ENCODE assay signal across 8 mouse cellular contexts in the genomic region with DNA sequence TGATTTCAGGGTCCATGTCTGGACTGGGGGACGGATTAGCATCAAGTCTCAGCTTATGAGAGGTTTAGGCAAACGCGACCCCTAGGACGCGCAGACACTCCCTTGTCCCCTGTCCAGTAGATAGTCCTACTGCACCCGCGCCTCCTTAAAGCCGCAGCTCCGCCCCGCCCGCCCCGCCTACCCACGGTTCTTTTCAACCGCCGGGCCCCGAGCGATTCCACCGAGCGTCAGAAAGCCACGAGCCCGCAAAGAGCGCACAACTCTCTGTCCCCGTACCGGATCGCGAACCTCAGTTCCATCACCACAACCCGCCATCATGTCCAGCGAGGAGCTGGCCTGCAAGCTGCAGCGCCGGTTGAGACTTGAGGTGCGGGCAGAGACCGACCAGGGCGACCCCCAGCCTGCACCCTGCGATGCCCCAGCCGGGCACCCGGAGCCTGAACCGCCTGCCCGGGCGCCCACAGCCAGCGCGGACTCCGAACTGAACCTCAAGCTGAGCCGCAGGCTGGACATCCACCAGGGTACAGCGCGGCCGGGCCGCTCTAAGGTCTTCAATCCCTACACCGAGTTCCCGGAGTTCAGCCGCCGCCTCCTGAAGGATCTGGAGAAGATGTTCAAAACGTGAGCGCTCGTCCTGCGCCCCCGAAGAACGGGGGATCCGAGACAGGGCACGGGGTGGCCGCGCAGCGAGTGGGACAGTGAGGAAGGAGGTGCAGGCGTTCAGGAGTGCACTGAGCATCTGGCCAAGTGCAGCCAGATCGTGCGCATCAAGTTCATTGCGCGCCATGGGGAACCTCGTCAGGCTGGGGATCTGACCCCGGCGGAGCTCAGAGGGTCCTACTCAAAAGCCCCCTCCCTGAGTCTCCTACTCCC. TPM values are rescaled to one million over a fixed set of nuclear protein-coding genes. Genes with fewer than 3 reads are reported as not detected.
DNase-seq lines count a peak whose midpoint lies in the region; ATAC-seq and TF ChIP-seq lines count a peak whose summit lies in the region.

A gene (plus strand): TSS at position 230 of the 873 bp plus-strand sequence.

- H3ac ChIP-seq in C2C12 (ENCODE audit: control insufficient read depth, insufficient read length, low read depth): peak within 1 kb of the TSS; percentile 88

- no peaks in the 10 kb centered on the region for H3K79me2 ChIP-seq in C2C12 (ENCODE audit: control insufficient read depth, insufficient read depth)

- H3K27me3 ChIP-seq in C2C12 (ENCODE audit: control insufficient read depth, insufficient read depth, insufficient read length): peaks cover 14% of the 10 kb centered on the region
- peaks cover 96% of the 10 kb centered on the region for H3K27me3 ChIP-seq in heart, embryonic 13.5 days (replicated peaks)
- H3K27me3 ChIP-seq in kidney, embryonic 15.5 days: peaks cover 89% of the 10 kb centered on the region
- peaks cover 85% of the 10 kb centered on the region for H3K27me3 ChIP-seq in lung, embryonic 15.5 days
- H3K27me3 ChIP-seq in stomach, embryonic 14.5 days (ENCODE audit: control insufficient read depth, insufficient read depth, low read length): peaks cover 37% of the 10 kb centered on the region

- peak within 1 kb of the TSS; percentile 74 for H3K9ac ChIP-seq in heart, embryonic 13.5 days
- peak within 1 kb of the TSS; percentile 29 for H3K9ac ChIP-seq in kidney, embryonic 15.5 days
- peak within 1 kb of the TSS; percentile 36 for H3K9ac ChIP-seq in lung, embryonic 15.5 days
- H3K9ac ChIP-seq in stomach, embryonic 14.5 days (replicated peaks; ENCODE audit: low read depth, low read length): no peak within 1 kb of the TSS

- no peaks in the 10 kb centered on the region for H3K9me3 ChIP-seq in heart, embryonic 13.5 days
- H3K9me3 ChIP-seq in kidney, embryonic 15.5 days (replicated peaks): no peaks in the 10 kb centered on the region
- H3K9me3 ChIP-seq in lung, embryonic 15.5 days: no peaks in the 10 kb centered on the region
- no peaks in the 10 kb centered on the region for H3K9me3 ChIP-seq in stomach, embryonic 14.5 days (ENCODE audit: control insufficient read depth, low read depth, low read length)

- H3K27ac ChIP-seq in heart, embryonic 13.5 days (replicated peaks): no peak within 1 kb of the TSS
- no peak within 1 kb of the TSS for H3K27ac ChIP-seq in kidney, embryonic 15.5 days
- H3K27ac ChIP-seq in lung, embryonic 15.5 days: no peak within 1 kb of the TSS
- H3K27ac ChIP-seq in stomach, embryonic 14.5 days (ENCODE audit: low read length): no peak within 1 kb of the TSS

- no peaks in the 10 kb centered on the region for H3K79me3 ChIP-seq in C2C12 (ENCODE audit: low read depth)

- H3K4me3 ChIP-seq in C2C12 (ENCODE audit: insufficient read depth, poor library complexity, severe bottlenecking): peak within 1 kb of the TSS; percentile 2
- peak within 1 kb of the TSS; percentile 61 for H3K4me3 ChIP-seq in heart, embryonic 13.5 days
- peak within 1 kb of the TSS; percentile 49 for H3K4me3 ChIP-seq in kidney, embryonic 15.5 days (replicated peaks)
- H3K4me3 ChIP-seq in lung, embryonic 15.5 days: peak within 1 kb of the TSS; percentile 47
- H3K4me3 ChIP-seq in stomach, embryonic 14.5 days (ENCODE audit: low read depth, low read length): peak within 1 kb of the TSS; percentile 45

- H3K36me3 ChIP-seq in C2C12 (ENCODE audit: control insufficient read depth, insufficient read depth): no peaks in the 10 kb centered on the region
- no peaks in the 10 kb centered on the region for H3K36me3 ChIP-seq in heart, embryonic 13.5 days
- no peaks in the 10 kb centered on the region for H3K36me3 ChIP-seq in kidney, embryonic 15.5 days
- H3K36me3 ChIP-seq in lung, embryonic 15.5 days: no peaks in the 10 kb centered on the region
- H3K36me3 ChIP-seq in stomach, embryonic 14.5 days (ENCODE audit: control insufficient read depth, insufficient read depth, low read length): no peaks in the 10 kb centered on the region

- no peak for ATAC-seq in heart, embryonic 13.5 days (ENCODE audit: extremely low read depth, insufficient number of reproducible peaks, low FRiP score, low TSS enrichment)
- ATAC-seq in kidney, embryonic 15.5 days (replicated peaks; ENCODE audit: low FRiP score): peak; percentile 66
- no peak for ATAC-seq in lung, embryonic 15.5 days (ENCODE audit: borderline replicate concordance, extremely low read depth, low FRiP score, low TSS enrichment)
- peak; percentile 28; the same call in 1 of the 2 replicates for ATAC-seq in stomach, embryonic 14.5 days (ENCODE audit: insufficient number of reproducible peaks, insufficient read depth, low FRiP score, low read depth)

- peaks cover 23% of the 10 kb centered on the region for H3K4me1 ChIP-seq in heart, embryonic 13.5 days
- H3K4me1 ChIP-seq in kidney, embryonic 15.5 days: peaks cover 35% of the 10 kb centered on the region
- peaks cover 23% of the 10 kb centered on the region for H3K4me1 ChIP-seq in lung, embryonic 15.5 days
- H3K4me1 ChIP-seq in stomach, embryonic 14.5 days (ENCODE audit: control insufficient read depth, insufficient read depth, low read length): peaks cover 7% of the 10 kb centered on the region; the same call in 1 of the 2 replicates

- H3K4me2 ChIP-seq in heart, embryonic 13.5 days: peak within 1 kb of the TSS; percentile 98
- H3K4me2 ChIP-seq in kidney, embryonic 15.5 days: peak within 1 kb of the TSS; percentile 85
- peak within 1 kb of the TSS; percentile 96 for H3K4me2 ChIP-seq in lung, embryonic 15.5 days
- peak within 1 kb of the TSS; percentile 92 for H3K4me2 ChIP-seq in stomach, embryonic 14.5 days (replicated peaks; ENCODE audit: low read depth, low read length)

- TF ChIP-seq CTCF in C2C12 (IDR thresholded peaks at IDR 0.05; ENCODE audit: control insufficient read depth, insufficient read depth, insufficient read length): no peak

- DNase-seq in cerebellum, postnatal 10 days: peak; percentile 64 to 71
- DNase-seq in cerebellum, adult 9-10 months: no peak
- DNase-seq in embryo, embryonic 10.5 days (ENCODE audit: low spot score): peak; percentile 62

- WGBS in heart, embryonic 13.5 days: under 1% methylated on average over 70 of the region's 70 CpGs
- WGBS in kidney, embryonic 15.5 days: under 1% methylated on average over 70 of the region's 70 CpGs
- under 1% methylated on average over 70 of the region's 70 CpGs for WGBS in lung, embryonic 15.5 days
- under 1% methylated on average over 70 of the region's 70 CpGs for WGBS in stomach, embryonic 14.5 days

TF ChIP-seq in C2C12, 6 proteins besides CTCF, POLR2A, EP300 and RAD21:
- TF ChIP-seq FOSL1 (IDR thresholded peaks at IDR 0.05; ENCODE audit: insufficient read depth, low read length, poor library complexity, severe bottlenecking) (no peak), USF1 (IDR thresholded peaks at IDR 0.05; ENCODE audit: low read depth) (no peak), MYOG (IDR thresholded peaks at IDR 0.05; ENCODE audit: control insufficient read depth, extremely low read depth, insufficient read length) (no peak), MYOD1 (IDR thresholded peaks at IDR 0.05; ENCODE audit: control insufficient read depth, insufficient read length, low read depth) (no peak), MAX (IDR thresholded peaks at IDR 0.05) (no peak), CEBPB (IDR thresholded peaks at IDR 0.05; ENCODE audit: low read depth) (no peak)

RNA-seq across cellular contexts. Expression of the gene that starts here (rescaled TPM):
- polyA plus RNA-seq in C2C12 (2012; fragmentation: generic; extraction: Trizol): 0.25 TPM
- polyA plus RNA-seq in heart, embryonic 13.5 days (2015; fragmentation: Nextera tagmentation; extraction: Ambion mirVana): 0.14 and 0.29 TPM in 2 replicates
- 5.7 and 5.8 TPM in 2 replicates for polyA plus RNA-seq in kidney, embryonic 15.5 days (2015; fragmentation: Nextera tagmentation; extraction: Ambion mirVana)
- polyA plus RNA-seq in lung, embryonic 15.5 days (2015; fragmentation: Nextera tagmentation; extraction: Ambion mirVana): 0.20 and 0.41 TPM in 2 replicates
- 0.14 and 0.34 TPM in 2 replicates for polyA plus RNA-seq in stomach, embryonic 14.5 days (2014; fragmentation: Nextera tagmentation; extraction: Ambion mirVana)

Comparison
In these comparisons a context has a peak if more than half of its experiments do, and no peak if none do; other contexts are left out.
1. Peak in ATAC-seq, H3K4me3 ChIP-seq and H3K4me2 ChIP-seq in stomach, embryonic 14.5 days; RNA of the gene not detected or under 1 TPM.
2. H3K4me3 ChIP-seq: peak in every context shown above with its lines; median percentile 61 in heart, embryonic 13.5 days; 49 in kidney, embryonic 15.5 days; 47 in lung, embryonic 15.5 days; 45 in stomach, embryonic 14.5 days; 2 in C2C12.